Mouse (Mus musculus): ENCODE data around the gene Ilf3.
A peak's percentile ranks its signal among the peaks of the same experiment; 100 is the strongest.

Ilf3 gene

DNA sequence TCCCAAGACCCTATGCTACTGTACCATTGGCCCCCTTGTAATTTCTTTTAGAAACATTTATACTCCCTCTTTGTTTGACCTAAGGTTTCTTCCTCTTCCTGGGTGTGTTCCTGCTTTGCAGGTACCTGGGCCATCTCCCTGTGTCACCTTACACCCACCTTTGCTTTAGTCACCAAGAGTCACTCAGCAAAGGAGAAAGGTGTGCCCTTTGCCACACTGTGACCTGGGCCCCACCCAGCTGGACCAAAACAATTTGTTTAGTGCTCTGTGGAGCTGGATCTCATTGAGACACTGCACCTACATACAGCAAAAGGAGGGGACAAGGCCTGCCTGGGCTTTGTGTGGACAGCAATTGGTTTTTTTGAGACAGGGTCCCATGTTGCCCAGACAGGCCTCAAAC lies 72.7 kb downstream of the Ilf3 start:
- DNase-seq: no peak

DNA sequence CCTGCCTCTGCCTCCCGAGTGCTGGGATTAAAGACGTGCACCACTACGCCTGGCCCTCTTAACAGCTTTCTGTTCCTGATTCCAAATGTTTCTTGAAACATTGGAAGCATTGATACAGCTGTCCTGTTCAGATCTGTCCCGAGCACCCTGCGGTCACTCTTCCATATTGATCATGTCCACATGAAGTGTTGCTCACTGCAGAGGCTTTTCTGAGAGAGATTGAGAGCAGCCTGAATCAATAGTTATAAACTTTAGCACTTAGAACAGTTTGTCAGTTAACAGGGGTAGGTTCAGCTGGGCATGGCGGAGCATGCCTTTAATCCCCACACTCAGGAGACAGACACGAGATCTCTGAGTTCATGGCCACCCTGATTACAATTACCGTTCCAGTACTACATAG lies 76.2 kb downstream of the Ilf3 start:
- DNase-seq: no peak

DNA sequence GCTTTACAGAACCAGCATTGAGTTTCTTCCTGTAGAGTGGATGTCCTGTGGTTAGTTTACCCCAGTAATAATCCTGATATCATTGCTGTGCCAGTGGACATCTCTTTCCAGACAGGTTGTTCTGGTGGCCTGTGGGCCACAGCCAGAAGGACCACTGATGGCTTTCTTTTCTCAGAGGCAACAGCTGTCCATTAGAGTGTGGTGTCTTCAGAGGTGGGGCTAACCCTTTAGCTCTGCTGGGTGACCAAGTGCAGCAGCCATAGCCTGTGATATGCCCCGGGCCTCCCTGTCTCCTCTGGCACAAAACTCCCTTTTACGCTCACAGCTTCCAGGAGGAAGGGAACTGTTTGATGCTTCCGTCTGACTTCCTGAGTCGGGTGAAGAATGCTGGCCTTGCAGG lies 76.9 kb downstream of the Ilf3 start:
- no peak for DNase-seq

DNA sequence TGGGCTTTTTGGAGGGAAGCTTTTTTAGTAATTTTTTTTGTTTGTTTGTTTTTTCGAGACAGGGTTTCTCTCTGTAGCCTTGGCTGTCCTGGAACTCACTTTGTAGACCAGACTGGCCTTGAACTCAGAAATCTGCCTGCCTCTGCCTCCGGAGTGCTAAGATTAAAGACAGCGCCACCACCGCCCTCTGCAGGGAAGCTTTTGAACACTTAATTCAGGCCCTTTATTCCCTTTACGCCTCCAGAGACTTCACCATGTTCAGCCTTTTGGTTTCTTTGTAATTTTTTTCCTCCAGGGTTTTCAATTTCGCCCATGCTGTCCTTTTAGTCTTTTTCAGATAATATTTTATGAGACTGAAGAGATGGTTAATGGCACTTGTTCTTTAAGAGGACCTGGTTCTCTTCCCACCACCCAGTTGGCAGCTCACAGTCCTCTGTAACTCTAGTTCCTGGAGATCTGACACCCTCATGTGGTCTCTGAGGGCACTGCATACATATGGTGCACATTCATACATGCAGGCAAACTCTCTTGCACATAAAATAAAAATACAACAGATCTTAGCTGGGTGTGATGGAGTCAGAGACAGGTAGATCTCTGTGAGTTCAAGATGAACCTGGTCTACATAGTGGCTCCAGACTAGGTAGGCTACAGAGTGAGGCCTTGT lies 77.5 kb downstream of the Ilf3 start:
- DNase-seq: no peak

DNA sequence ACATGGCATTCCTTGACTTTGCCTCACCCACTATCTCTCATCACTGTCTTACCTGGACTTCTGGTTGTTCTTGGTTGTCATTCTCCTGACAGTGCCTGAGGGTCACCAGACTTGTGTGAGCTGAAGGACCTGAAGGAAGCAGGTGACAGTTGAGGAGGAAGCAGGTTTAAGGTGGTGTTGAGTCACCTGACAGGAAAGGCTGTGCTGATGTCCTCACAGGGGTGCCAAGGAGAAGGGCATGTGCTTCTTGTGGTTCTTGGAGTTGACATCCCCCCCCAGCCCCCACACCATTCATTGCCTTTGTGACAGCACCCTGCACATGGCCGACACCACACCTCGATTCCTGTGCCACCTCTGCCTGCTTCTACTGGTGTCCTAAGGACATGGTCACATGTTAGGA lies 80.1 kb downstream of the Ilf3 start:
- DNase-seq: no peak

DNA sequence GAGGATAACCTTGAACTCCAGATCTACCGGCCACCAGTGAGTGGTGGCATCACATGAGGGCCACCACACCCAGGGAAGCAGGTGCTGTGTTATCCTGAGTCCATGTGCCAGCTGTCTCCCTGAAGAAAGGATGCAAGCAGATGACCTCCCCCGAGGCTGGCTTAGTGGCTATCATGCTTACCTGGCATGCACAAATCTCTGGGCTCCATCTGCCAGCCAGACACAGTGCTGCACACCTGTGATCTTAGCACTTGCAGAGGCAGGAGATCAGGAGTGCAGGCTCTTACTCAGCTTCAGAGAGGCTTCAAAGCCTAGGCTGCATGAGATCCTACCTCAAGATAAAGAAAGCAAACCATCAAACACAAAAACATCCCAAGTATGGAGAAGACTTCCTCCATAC lies 82.0 kb downstream of the Ilf3 start:
- DNase-seq: no peak

DNA sequence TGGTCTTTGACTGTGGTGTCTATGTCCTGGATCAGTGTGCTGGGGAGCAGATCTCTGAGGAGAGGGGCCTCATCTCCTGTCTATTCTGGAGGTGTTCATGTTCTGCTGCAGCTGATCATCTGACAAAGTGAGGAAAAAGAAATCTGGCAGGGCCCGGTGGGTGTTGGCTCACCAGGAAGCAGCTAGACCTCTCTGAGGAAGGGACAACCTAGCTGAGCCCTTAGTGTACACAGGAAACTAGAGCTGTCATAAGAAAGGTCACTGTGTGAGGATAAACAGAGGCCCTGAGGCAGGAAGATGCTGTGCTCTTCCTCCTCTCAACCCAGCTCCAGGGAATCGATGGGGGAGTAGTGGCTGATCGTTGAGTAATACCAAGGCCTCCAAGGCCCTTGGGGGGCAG lies 82.6 kb downstream of the Ilf3 start:
- peak; percentile 47 for DNase-seq

DNA sequence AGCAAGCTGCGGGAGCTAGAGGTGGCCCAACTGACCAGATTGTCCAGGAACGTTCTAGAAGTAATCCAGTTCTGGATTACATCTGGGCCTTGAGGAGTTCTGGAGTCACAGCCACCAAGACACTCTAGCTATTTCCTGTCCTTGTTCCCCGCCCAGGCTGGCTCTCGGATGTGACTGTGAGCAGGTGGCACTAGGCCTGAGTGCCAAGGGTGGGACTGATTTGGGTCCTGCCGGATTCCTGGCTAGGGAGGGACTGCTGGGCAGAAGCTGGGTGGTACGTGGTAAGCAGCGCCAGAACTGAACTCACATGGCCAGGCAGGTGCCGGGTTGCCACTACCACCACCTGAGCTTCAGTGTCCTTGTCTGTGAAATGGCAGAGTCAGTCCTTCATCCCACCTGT lies 83.7 kb downstream of the Ilf3 start:
- no peak for DNase-seq

DNA sequence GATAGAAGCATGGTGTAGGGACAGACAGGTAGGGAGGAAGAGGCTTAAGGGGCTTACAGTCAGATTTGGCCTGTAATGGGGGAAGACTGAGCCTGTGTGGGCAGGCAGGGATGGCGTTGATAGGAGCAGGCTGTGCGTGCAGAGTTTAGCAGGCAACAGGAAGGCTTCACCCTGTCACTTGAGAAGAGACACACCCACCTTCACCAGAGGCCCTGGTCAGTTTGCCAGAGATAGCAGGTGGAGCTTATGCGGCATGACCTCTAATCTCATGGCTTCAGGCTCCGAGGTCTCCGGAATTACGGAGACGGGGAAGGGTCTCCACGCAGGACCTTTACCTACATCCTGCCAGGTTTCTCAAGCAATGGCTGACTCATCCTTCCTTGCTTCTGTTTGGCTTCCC lies 84.2 kb downstream of the Ilf3 start:
- no peak for DNase-seq

DNA sequence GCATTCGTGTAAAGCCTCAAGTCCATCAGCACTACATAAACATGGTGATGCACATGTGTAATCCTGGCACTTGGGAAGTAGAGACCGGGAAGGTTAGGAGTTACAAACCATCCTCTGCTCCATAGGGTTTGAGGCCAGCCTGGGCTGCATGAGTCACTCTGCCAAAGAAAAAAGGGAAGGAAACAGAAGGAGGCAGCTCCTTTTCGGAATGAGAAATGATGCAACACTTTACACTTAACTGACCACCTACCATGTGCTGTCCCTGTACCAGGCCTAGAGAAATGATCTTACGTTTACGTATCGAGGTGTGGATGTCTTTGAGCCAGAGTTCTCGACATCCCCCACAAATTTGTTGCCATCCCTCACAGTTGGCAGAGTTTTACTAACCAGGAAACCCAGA lies 85.3 kb downstream of the Ilf3 start:
- no peak for DNase-seq

DNA sequence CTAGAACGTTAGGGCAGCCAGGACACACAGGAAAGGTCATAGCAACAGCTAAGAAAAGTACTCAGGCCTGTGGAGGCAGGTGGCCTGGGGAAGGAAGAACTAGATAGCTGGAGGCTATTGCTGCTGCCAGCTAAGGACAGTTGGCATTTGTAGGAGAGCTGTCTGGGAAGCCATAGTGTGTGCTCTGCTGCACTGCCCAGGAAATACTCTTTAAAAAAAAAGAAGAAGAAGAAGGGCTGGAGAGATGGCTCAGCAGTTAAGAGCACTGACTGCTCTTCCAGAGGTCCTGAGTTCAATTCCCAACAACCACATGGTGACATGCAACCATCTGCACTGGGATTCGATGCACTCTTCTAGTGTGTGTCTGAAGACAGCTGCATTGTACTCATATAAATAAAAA lies 85.8 kb downstream of the Ilf3 start:
- no peak for DNase-seq

DNA sequence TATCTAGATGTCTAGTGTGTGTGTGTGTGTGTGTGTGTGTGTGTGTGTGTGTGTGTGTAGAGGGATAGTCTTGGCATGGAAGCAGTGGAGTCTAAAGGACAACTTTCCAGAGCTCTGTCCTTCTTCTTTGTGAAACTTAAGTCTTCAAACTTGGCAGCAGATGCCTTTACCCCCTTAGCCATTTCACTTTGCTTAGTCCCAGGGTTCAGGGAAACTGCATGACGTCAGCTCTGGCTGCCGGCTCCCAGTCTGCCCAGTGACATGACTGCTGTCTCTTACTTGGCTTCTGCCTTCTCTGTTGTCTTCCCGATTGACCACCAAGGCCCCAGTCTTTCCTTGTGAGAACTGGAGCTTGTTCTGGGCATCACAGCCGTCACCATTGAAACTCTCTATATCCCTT lies 86.9 kb downstream of the Ilf3 start:
- DNase-seq: peak; percentile 36
